Mouse (Mus musculus) heart, embryonic 16.5 days (tissue): ENCODE results near the gene Klra3. TPM values are rescaled to one million over a fixed set of nuclear protein-coding genes. Genes with fewer than 3 reads are reported as not detected.
"Not testable (repeated sequence)": the region's sequence is repeated elsewhere in the genome, so short reads cannot be mapped to it uniquely, and the experiment has no call there.

ENCODE experiments used
- ATAC-seq: fragments of 200-750 bp; cut with Nextera tagmentation; replicated peaks from 2 replicates; pipeline ENCODE4 v1.8.0; 2017; ENCODE audit warnings: moderate number of reproducible peaks; ENCODE audit not compliant: insufficient read depth, low FRiP score; ENCODE audit errors: extremely low read depth
- H3K27ac ChIP-seq: fragments of 300-500 bp; sonication (generic); 2 replicates; pipeline ENCODE4 v1.5.1; 2014; ENCODE audit warnings: mild to moderate bottlenecking, low read length, control low read depth, moderate library complexity
- H3K27me3 ChIP-seq: fragments of 300-500 bp; sonication (generic); 2 replicates; pipeline ENCODE4 v1.6.1; 2014; ENCODE audit warnings: low read length, mixed read lengths; ENCODE audit not compliant: control insufficient read depth, insufficient read depth
- H3K36me3 ChIP-seq: fragments of 300-500 bp; sonication (generic); 2 replicates; pipeline ENCODE4 v1.6.1; 2014; ENCODE audit not compliant: control insufficient read depth, insufficient read depth
- H3K4me1 ChIP-seq: fragments of 300-500 bp; sonication (generic); 2 replicates; pipeline ENCODE4 v1.6.1; 2014; ENCODE audit warnings: low read length, mixed read lengths; ENCODE audit not compliant: control insufficient read depth, insufficient read depth
- H3K4me2 ChIP-seq: fragments of 300-500 bp; sonication (generic); 2 replicates; pipeline ENCODE4 v1.6.1; 2014; ENCODE audit warnings: low read depth, mild to moderate bottlenecking, control low read depth, low read length
- H3K4me3 ChIP-seq: fragments of 300-500 bp; sonication (generic); 2 replicates; pipeline ENCODE4 v1.5.1; 2014; ENCODE audit warnings: mild to moderate bottlenecking, control low read depth, low read length
- H3K9ac ChIP-seq: fragments of 300-500 bp; sonication (generic); 2 replicates; pipeline ENCODE4 v1.6.1; 2014; ENCODE audit warnings: low read length, control low read depth
- H3K9me3 ChIP-seq: fragments of 300-500 bp; sonication (generic); replicated peaks from 2 replicates; pipeline ENCODE4 v1.6.1; 2016; ENCODE audit warnings: low read length; ENCODE audit not compliant: control insufficient read depth
- WGBS: fragments of 180-500 bp; shearing (Covaris S2); extraction: QIAGEN DNeasy Blood & Tissue Kit; methylation state at CpG from one replicate; pipeline ENCODE4 v1.1.7; 2014; 5-methylcytosine and 5-hydroxymethylcytosine counted together
- polyA plus RNA-seq: library from polyadenylated mRNA; unstranded; fragments of >200 nt; fragmentation: Nextera tagmentation; extraction: Ambion mirVana; gene quantifications from 2 replicates; pipeline ENCODE4 v1.2.1, GENCODE M21; 2015

The Klra3 gene
- not detected in 2 replicates for polyA plus RNA-seq

GRCm38 (mm10) chr6:130337411-130337810 is at the start of gene Klra3:
Klra3 (minus strand) TSS chr6:130337574.
- Histone ChIP-seq H3K9ac (no peak within 1 kb of the TSS), H3K4me3 (no peak within 1 kb of the TSS), H3K4me1 (no peaks in the 10 kb centered on the region), H3K36me3 (no peaks in the 10 kb centered on the region), H3K4me2 (no peak within 1 kb of the TSS), H3K27me3 (no peaks in the 10 kb centered on the region), H3K27ac (no peak within 1 kb of the TSS), H3K9me3 (0 out of 2 replicates have a peak, but pooled peaks cover 3% of the 10 kb centered on the region)
- no peak for ATAC-seq
- WGBS, result 76% methylated on average over 8 of the region's 8 CpGs

- Histone ChIP-seq H3K9ac (no peak within 1 kb of the TSS), H3K4me3 (no peak within 1 kb of the TSS), H3K4me2 (no peak within 1 kb of the TSS), H3K27me3 (no peaks in the 10 kb centered on the region), H3K27ac (no peak within 1 kb of the TSS), H3K9me3 (no peaks in the 10 kb centered on the region; the same call in 1 of the 2 replicates), H3K4me1 (no peaks in the 10 kb centered on the region), H3K36me3 (no peaks in the 10 kb centered on the region)
- ATAC-seq, result no peak
- 72% methylated on average over 2 of the region's 2 CpGs for WGBS
These were observed 49.4 kb upstream of the Klra3 start, which contains the start of gene Klra1 for GRCm38 (mm10) chr6:130386750-130387149. Klra1 (minus strand) TSS chr6:130386874.

DNA sequence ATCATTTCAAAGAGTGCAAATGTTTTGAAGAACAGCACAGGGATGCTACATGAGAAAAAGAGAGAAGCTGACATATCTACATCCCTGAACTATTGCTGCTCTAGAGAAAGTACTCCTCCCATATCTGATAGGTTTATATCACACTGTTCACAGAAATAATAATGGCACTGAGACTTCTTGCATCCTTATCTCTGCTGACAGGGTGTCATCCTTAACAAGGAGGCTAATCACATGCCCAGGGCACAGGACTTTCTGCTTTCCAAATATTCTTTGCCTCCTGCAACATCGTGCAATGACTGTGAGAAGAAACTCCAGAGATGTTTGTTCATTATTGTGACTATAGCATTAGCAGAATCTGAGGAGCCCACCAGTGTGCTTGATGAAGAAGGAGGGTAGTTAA is 48.4 kb upstream of the Klra3 start:
- 50% methylated on average over 1 of the region's 1 CpGs for WGBS
- no peaks in the 10 kb centered on the region for H3K4me1 ChIP-seq
- H3K27ac ChIP-seq, result no peak overlapping the region
- ATAC-seq, result no peak
- H3K4me2 ChIP-seq, result no peak overlapping the region
- no peaks in the 10 kb centered on the region for H3K27me3 ChIP-seq
- no peak overlapping the region for H3K9ac ChIP-seq
- no peaks in the 10 kb centered on the region; the same call in 1 of the 2 replicates for H3K9me3 ChIP-seq
- no peaks in the 10 kb centered on the region for H3K36me3 ChIP-seq
- no peak overlapping the region for H3K4me3 ChIP-seq

GRCm38 (mm10) chr6:130382375-130382774 is 45.0 kb upstream of the Klra3 start:
- H3K9me3 ChIP-seq, result no peaks in the 10 kb centered on the region; the same call in 1 of the 2 replicates
- H3K27me3 ChIP-seq, result no peaks in the 10 kb centered on the region
- WGBS, result 64% methylated on average over 4 of the region's 4 CpGs
- H3K9ac ChIP-seq, result no peak overlapping the region
- H3K4me2 ChIP-seq, result no peak overlapping the region
- H3K36me3 ChIP-seq, result no peaks in the 10 kb centered on the region
- no peak for ATAC-seq
- H3K4me3 ChIP-seq, result no peak overlapping the region
- H3K27ac ChIP-seq, result no peak overlapping the region
- H3K4me1 ChIP-seq, result no peaks in the 10 kb centered on the region

GRCm38 (mm10) chr6:130345381-130345780 is 8.0 kb upstream of the Klra3 start:
- H3K4me2 ChIP-seq, H3K9me3 ChIP-seq, H3K36me3 ChIP-seq, H3K4me1 ChIP-seq, H3K4me3 ChIP-seq, H3K27ac ChIP-seq, ATAC-seq, H3K9ac ChIP-seq, H3K27me3 ChIP-seq: not testable (repeated sequence)
- 16% methylated on average over 1 of the region's 1 CpGs for WGBS

- ATAC-seq, H3K36me3 ChIP-seq, H3K27ac ChIP-seq, H3K9me3 ChIP-seq, H3K9ac ChIP-seq, H3K4me2 ChIP-seq, H3K4me3 ChIP-seq, H3K27me3 ChIP-seq, H3K4me1 ChIP-seq: not testable (repeated sequence)
- whole genome bisulfite sequencing, result 69% methylated on average over 2 of the region's 2 CpGs
These were observed 4.6 kb upstream of the Klra3 start for GRCm38 (mm10) chr6:130341973-130342372.

- Histone ChIP-seq H3K36me3 (no peaks in the 10 kb centered on the region), H3K9ac (no peak overlapping the region), H3K9me3 (no peaks in the 10 kb centered on the region), H3K4me1 (no peaks in the 10 kb centered on the region), H3K27ac (no peak overlapping the region), H3K4me2 (no peak overlapping the region), H3K4me3 (no peak overlapping the region), H3K27me3 (no peaks in the 10 kb centered on the region)
- no peak for ATAC-seq
These were observed 49.3 kb downstream of the Klra3 start for GRCm38 (mm10) chr6:130287984-130288649.

DNA sequence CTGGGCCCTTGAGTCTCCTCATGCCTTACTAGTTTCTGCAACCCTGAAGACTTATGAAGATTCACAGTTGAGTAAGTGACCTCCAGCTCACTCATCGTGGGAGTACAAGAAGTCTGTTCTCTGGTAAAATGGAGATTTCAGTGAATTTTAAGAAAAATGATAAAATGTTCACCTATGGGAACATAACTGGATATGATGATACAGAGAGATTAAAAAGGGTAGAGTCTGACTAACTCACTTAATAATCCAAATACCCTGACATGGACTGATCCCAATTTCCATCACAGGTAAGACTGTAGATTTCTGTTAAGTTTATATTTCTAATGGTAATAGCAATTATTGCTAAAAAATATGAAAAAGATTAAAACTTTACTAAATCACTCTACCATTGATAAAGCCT is 55.5 kb downstream of the Klra3 start, which contains the start of gene Klra10:
Gene Klra10 (minus strand): TSS at position 101 of the 400 bp plus-strand sequence.
- H3K9me3 ChIP-seq, H3K36me3 ChIP-seq, H3K27ac ChIP-seq, H3K4me1 ChIP-seq, H3K4me3 ChIP-seq, ATAC-seq, H3K4me2 ChIP-seq, H3K27me3 ChIP-seq, H3K9ac ChIP-seq: not testable (repeated sequence)
- WGBS, result 66% methylated on average over 1 of the region's 1 CpGs
